Mouse (Mus musculus): Measurements from ENCODE around the gene Zfand3. TPM values are rescaled to one million over a fixed set of nuclear protein-coding genes. Genes with fewer than 3 reads are reported as not detected.

The Zfand3 gene
- total and polyA plus RNA-seq, 3 experiments, result 23.2 to 44.0 (median 23.5) TPM

- Histone ChIP-seq H3K4me3 (replicated peaks in 1 of 3; ENCODE audit: low read depth in 2 of 3, low read length in 2 of 3, poor library complexity in 1 of 3) (no peak overlapping the region), H3K36me3 (replicated peaks in 1 of 2; ENCODE audit: control insufficient read depth in 1 of 2, insufficient read depth in 1 of 2, low read length in 1 of 2) (peaks cover 0 to 24% of the 10 kb centered on the region in 2 experiments), H3K9me3 (replicated peaks; ENCODE audit: low read length) (peaks cover 5% of the 10 kb centered on the region), H3K79me2 (replicated peaks; ENCODE audit: control insufficient read depth, extremely low read depth, insufficient read depth, poor library complexity, severe bottlenecking) (no peaks in the 10 kb centered on the region), H3K27me3 (replicated peaks) (no peaks in the 10 kb centered on the region), H3K9ac (ENCODE audit: insufficient read depth, low read depth) (no peak overlapping the region), H3K27ac (ENCODE audit: insufficient read depth, low read depth) (no peak overlapping the region), H3K4me2 (ENCODE audit: insufficient read depth, low read depth, poor library complexity, severe bottlenecking) (no peak overlapping the region), H3K4me1 (ENCODE audit: control insufficient read depth in 1 of 2, insufficient read depth in 2 of 2) (peaks cover 5 to 32% of the 10 kb centered on the region in 2 experiments)
- in situ Hi-C loops (cut with MboI; ENCODE audit: low pct_ligation_motif_present, low pct_unique_long_range_greater_than_20kb, low sequenced_read_pairs) (no loop called here), dilution Hi-C loops (cut with MboI; ENCODE audit: extremely low pct_ligation_motif_present, extremely low pct_unique_long_range_greater_than_20kb, low sequenced_read_pairs) (no loop called here)
- no peak for TF ChIP-seq ETS1 (conservative IDR thresholded peaks at IDR 0.05; ENCODE audit: low read depth, low read length)
- no peak for TF ChIP-seq JUND (conservative IDR thresholded peaks at IDR 0.05; ENCODE audit: low read depth, low read length)
- TF ChIP-seq NRF1 (IDR thresholded peaks at IDR 0.05; ENCODE audit: low read depth, low read length), result no peak
- no peak for TF ChIP-seq EP300 (IDR thresholded peaks at IDR 0.05; ENCODE audit: low read length)
- TF ChIP-seq E2F4 (IDR thresholded peaks at IDR 0.05; ENCODE audit: insufficient replicate concordance, low read depth, low read length), result no peak
- no peak for TF ChIP-seq GABPA (IDR thresholded peaks at IDR 0.05; ENCODE audit: insufficient replicate concordance, low read depth, low read length)
- no peak for TF ChIP-seq KAT2A (IDR thresholded peaks at IDR 0.05; ENCODE audit: insufficient replicate concordance, low read length)
- TF ChIP-seq MYC (IDR thresholded peaks at IDR 0.05; ENCODE audit: low read depth, low read length), result no peak
- no peak for TF ChIP-seq CTCF (conservative IDR thresholded peaks at IDR 0.05 in 1 of 2, IDR thresholded peaks at IDR 0.05 in 1 of 2; ENCODE audit: low read depth in 2 of 2, low read length in 2 of 2)
- DNase-seq (ENCODE audit: extremely low read depth), result no peak
These were observed 93.1 kb downstream of the Zfand3 start for GRCm38 (mm10) chr17:30097677-30098076.

- Histone ChIP-seq H3K4me1 (ENCODE audit: control insufficient read depth in 1 of 2, insufficient read depth in 2 of 2) (peaks cover 0 to 35% of the 10 kb centered on the region in 2 experiments; a peak in 2 of 4 replicates), H3K9me3 (replicated peaks; ENCODE audit: low read length) (peaks cover 5% of the 10 kb centered on the region), H3K36me3 (replicated peaks in 1 of 2; ENCODE audit: control insufficient read depth in 1 of 2, insufficient read depth in 1 of 2, low read length in 1 of 2) (peaks cover 0 to 20% of the 10 kb centered on the region in 2 experiments), H3K9ac (ENCODE audit: insufficient read depth, low read depth) (no peak overlapping the region), H3K79me2 (replicated peaks; ENCODE audit: control insufficient read depth, extremely low read depth, insufficient read depth, poor library complexity, severe bottlenecking) (peaks cover 4% of the 10 kb centered on the region; the same call in 1 of the 2 replicates), H3K4me3 (replicated peaks in 1 of 3; ENCODE audit: low read depth in 2 of 3, low read length in 2 of 3, poor library complexity in 1 of 3) (no peak overlapping the region), H3K27me3 (replicated peaks) (no peaks in the 10 kb centered on the region), H3K4me2 (ENCODE audit: insufficient read depth, low read depth, poor library complexity, severe bottlenecking) (no peak overlapping the region), H3K27ac (ENCODE audit: insufficient read depth, low read depth) (no peak overlapping the region)
- in situ Hi-C loops (cut with MboI; ENCODE audit: low pct_ligation_motif_present, low pct_unique_long_range_greater_than_20kb, low sequenced_read_pairs) (no loop called here), dilution Hi-C loops (cut with MboI; ENCODE audit: extremely low pct_ligation_motif_present, extremely low pct_unique_long_range_greater_than_20kb, low sequenced_read_pairs) (no loop called here)
- DNase-seq (ENCODE audit: extremely low read depth), result no peak
- TF ChIP-seq BHLHE40 (IDR thresholded peaks at IDR 0.05; ENCODE audit: low read depth, low read length) (no peak), PAX5 (IDR thresholded peaks at IDR 0.05; ENCODE audit: low read length) (no peak), E2F4 (IDR thresholded peaks at IDR 0.05; ENCODE audit: insufficient replicate concordance, low read depth, low read length) (no peak), ZKSCAN1 (IDR thresholded peaks at IDR 0.05; ENCODE audit: borderline replicate concordance, low read depth, low read length) (no peak), RCOR1 (conservative IDR thresholded peaks at IDR 0.05; ENCODE audit: low read depth, low read length) (no peak), SMC3 (IDR thresholded peaks at IDR 0.05; ENCODE audit: low read depth, low read length) (no peak)
These were observed 95.1 kb downstream of the Zfand3 start for GRCm38 (mm10) chr17:30099670-30100069.
